Mouse (Mus musculus): Measurements from ENCODE around the gene Insl5.

The Insl5 gene

DNA sequence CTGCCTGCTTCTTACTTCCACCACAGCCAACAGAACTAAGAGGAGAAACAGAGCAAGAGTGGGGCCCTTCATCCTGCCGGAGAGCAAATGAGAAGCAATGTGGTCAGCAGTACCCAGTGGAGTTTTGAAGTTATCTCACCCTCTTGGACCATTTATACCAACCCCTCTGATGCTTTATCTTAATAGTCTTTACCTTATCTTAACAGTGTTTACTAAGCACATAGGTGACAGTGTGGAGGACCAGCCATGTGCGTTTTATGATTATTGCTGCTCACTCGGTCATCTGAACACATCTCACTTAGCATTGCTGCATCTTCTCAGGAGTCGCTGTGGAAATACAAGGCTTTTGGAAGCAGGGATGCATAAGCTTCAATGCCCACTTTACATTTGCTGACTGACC is at the start of gene Insl5:
Insl5 (minus strand) TSS at position 222 of the 400 bp plus-strand sequence.
- DNase-seq (ENCODE audit: low read depth) = no peak

- DNase-seq (ENCODE audit: low read depth) = no peak
These were observed 44.0 kb upstream of the Insl5 start for GRCm38 (mm10) chr4:103070631-103071030.

- no peak for DNase-seq (ENCODE audit: low read depth)
These were observed 41.4 kb upstream of the Insl5 start for GRCm38 (mm10) chr4:103067906-103068655.

DNA sequence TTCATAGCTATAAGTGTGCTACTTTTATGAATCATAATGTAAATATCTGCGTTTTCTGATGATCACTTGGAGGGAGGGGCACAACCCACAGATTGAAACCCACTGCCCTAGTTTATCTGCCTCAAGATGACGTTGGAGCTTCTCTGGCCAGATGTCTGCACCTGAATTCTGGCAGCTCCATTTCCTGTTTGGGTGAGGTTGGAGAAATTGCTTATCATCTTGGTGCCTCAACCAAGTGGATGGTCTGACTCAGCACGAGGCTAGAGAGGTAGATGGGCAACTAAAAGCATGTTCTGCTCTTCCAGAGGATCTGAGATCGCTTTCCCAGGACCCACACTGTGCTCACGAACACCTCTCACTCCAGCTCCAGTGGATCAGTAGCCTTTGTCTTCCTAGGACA is 38.3 kb upstream of the Insl5 start:
- no peak for DNase-seq (ENCODE audit: low read depth)

- no peak for DNase-seq (ENCODE audit: low read depth)
These were observed 37.8 kb upstream of the Insl5 start for GRCm38 (mm10) chr4:103064421-103064820.

DNA sequence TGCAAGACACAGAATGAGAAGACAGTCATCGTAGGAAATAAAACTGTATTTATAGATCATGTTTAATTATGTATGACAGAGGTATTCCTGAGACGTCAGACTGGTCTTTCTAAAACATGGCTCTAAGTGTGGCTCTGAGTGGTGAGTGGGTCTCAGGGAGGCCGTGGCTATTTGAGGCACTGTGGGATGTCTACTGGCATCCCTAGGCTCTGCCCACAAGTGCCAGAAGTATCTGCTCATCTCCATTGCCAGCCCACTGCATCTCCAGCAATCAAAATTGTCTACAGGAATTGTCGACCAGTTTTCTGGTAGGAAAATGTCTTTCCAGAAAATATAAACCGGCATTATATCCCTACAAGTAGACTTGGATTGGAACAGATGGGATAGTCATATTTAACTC is 30.3 kb upstream of the Insl5 start:
- DNase-seq (ENCODE audit: low read depth) = no peak

GRCm38 (mm10) chr4:103048046-103048445 is 21.4 kb upstream of the Insl5 start:
- DNase-seq (ENCODE audit: low read depth) = no peak

DNA sequence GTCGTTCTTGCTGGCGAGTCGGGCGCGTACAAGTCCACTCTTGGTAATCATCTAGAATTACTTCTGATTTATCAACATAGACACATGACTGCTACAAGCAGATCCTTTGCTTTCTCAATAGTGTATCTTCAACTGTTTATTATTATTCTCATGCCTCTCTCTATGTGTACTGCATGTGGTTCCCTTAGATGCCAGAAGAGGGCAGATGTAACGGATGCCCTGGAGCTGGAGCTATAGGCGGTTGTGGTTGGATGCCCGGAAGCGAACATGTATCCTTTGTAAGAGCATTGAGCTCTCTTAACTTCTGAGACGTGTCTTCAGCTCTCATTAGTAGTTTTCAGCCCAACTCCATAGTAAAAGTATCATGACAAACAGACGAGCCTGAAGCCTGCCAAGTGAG is 16.4 kb upstream of the Insl5 start:
- DNase-seq (ENCODE audit: low read depth) = no peak

DNA sequence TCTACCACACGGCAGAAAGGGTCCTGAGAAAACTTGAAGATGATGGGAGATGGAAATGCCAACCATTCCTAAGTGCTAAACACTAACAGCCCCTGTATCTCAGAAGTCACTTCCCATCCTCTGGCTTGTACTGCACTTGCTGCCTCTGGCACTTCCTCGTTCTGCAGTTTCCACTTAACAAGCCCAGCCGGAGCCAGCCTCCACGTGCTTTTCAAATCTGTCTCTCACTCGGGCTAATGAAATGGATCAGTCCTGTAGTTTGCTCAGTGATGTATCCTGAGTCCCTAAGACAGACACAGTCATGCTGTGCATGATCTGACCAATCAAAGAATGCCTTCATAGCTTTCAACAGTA is 13.2 kb upstream of the Insl5 start:
- DNase-seq (ENCODE audit: low read depth) = no peak

DNA sequence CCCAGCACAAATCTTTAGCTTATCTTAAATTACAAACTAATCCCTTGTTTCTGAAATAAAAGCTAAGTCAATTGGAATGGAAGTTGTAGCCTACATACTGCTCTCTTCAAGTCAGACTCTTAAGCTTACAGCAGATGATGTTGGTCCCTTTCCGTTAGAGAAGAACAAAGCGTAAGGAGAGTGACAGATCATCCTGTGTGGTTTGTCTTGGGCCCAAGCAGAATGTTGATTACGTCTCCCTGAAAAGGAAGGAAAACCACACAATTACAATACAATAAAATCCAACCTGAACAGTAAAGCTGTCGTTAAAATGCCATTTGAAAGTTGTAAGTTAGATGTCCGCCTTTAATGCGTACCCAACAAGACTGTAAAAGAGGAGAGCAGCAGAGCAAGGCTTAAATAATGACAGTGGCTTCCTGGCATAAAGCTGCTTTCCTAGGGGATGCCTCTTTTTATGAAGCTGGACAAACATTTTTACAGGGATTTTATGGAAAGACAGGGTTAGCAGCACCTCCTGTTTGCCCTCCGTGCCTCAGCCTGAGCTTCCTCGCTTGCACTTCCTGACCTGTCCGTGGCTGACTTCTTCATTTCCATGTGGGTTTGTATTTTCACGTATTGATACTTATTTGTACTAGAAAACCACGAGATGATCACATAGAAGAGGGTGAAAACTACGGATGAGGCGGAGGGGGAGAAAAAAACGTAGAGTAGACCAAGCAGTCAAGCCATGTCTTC is 12.6 kb upstream of the Insl5 start:
- no peak for DNase-seq (ENCODE audit: low read depth)

GRCm38 (mm10) chr4:103028177-103029088 is 1.8 kb upstream of the Insl5 start:
- no peak for DNase-seq (ENCODE audit: low read depth)

- DNase-seq (ENCODE audit: low read depth) = no peak
These were observed 1.1 kb upstream of the Insl5 start for GRCm38 (mm10) chr4:103027745-103028144.

DNA sequence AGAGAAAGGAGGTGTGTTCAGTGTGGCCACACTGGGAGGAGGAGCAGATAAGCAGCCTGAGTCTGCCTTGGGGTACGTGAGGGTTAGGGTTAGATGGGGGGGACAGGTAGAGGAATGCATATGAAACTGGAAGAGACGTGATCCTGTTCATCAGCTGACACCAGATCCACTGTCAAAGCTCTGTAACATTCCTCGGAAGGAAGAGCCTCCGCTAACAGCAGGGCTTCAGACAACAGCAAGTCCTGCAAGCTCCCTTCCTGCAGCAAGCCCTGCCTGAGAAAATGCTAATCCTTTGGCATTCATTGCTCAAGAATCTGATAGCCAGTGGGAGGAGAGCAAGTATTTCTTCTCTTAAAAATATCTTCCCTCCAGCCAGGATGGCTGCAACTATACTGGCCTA is 13.2 kb downstream of the Insl5 start:
- DNase-seq (ENCODE audit: low read depth) = no peak

DNA sequence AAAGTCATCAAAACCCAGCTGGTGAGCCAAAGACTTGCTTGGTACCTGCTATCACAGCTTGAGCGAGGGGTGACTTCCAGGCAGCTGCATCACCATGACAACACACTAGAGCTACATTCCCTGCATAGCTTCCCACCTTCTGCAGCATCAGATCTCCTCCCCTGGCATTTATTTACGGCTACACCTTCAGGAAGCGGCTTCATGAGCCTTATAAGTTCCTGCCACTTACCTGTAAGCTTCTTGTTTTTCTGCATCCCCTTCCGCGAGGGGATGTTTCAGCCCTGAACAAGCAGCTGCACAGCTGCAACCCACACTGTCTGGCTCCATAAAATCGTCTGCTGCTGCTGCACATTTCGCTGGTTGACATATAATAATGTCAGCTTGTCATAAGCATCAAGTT is 14.8 kb downstream of the Insl5 start:
- no peak for DNase-seq (ENCODE audit: low read depth)

DNA sequence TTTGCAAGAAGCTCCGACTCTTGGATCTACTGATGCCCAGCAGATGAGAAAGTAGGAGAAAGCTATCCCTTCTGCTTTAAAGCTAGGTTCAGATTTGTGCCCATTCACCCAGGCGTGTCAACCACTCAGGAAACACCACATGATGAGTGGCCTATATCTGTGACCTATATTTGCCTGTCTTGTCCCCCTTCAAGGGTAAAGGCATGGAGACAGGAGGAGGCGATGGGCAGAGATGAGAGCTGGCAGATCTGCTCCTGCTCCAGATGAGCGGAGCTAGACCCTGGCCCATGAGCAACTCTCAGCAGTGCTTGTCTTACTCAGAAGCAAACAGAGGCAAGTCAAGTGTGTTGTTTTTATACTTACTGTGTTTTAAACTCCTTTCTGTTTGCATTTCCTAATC is 15.9 kb downstream of the Insl5 start:
- no peak for DNase-seq (ENCODE audit: low read depth)

GRCm38 (mm10) chr4:103006943-103007418 is 19.7 kb downstream of the Insl5 start:
- no peak for DNase-seq (ENCODE audit: low read depth)

DNA sequence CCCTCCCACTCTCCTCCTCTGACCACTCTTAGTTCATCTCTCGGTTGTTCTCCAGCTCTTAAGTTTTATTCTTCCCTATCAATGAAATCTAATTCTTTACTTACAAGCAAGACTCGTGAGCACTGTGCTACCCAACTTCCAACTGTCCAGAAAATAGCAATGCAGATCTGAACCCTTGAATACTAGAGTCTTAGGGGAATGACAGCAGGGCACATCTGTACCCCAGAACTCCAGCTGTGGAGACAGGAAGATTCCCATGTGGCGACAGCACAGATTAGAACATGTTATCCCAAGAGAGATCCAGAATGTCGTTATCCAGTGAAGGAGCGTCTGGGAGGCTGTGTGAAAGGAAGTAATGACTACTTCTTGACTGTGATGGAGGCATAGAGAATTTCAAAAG is 20.4 kb downstream of the Insl5 start:
- DNase-seq (ENCODE audit: low read depth) = no peak

DNA sequence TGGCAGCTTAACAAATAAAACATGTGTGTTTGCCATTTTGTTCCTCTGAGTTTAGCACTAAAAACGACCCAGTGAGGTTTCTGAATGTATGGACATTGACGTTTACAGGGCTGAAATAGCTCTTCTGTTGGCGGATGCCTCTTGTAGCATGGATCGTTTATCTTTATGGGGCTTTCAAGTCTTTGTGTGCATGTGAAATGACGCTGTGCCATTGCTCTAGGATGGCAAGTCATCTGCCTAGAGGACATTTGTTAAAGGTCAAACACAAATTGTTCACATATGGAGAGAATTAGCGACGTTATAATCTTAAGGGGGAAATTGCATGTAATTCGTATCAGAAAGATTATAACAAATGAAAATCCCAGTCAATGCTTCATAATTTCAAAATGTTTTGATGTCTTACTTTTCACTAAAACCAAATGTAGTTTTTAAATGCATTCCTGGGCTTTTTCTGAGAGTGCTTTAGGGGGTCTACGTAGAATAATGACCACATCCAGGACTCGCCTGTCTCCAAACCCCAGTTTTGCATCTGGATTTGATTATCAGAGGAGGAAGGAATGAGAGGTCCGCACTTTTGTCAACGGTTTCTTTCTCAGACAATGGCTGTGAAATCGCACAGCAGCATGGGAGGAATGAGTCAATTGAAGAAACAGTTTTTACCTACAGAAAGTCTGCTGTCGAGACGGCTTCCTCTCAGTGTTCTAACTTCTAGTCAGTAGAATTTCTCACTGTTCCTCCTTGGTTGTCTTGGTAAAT is 21.3 kb downstream of the Insl5 start:
- DNase-seq (ENCODE audit: low read depth) = no peak

- no peak for DNase-seq (ENCODE audit: low read depth)
These were observed 22.0 kb downstream of the Insl5 start for GRCm38 (mm10) chr4:103004681-103005080.

GRCm38 (mm10) chr4:102991685-102992084 is 35.0 kb downstream of the Insl5 start:
- DNase-seq (ENCODE audit: low read depth) = no peak

GRCm38 (mm10) chr4:102990595-102991340 is 35.9 kb downstream of the Insl5 start:
- no peak for DNase-seq (ENCODE audit: low read depth)

Measured in c-Kit-positive CD71-positive TER-119-negative erythroid progenitor cells, embryonic 14.5 days (primary cell).